ENCODE assay signal across 12 mouse cellular contexts in the genomic region with DNA sequence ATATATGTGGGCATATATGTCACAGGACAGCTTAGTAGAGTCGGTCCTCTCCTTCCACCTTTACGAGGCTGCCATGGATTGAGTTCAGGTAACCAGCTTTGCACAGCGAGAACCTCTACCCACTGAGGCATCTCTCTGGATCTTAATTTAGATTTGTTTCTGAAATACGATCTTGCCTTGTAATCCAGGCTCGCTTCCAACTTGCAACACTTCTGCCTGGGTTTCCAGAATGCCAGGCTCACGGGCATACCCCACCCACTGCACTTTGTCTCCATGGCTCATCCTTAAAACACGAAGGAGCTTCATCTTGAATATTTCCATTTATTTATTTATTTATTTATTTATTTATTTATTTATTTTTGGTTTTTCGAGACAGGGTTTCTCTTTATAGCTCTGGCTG.
"Had no signal": no experiment of that assay in that cellular context is flagged by ENCODE, and none has a peak within 500 bp of the region (broad histone marks: within the 10 kb centered on the region; RNA-seq: fewer than 3 reads in every experiment).

No protein-coding gene starts in this region.

- DNase-seq: kidney, adult 8-10 months; kidney, postnatal 10 days; kidney, postnatal 36 days; layer of hippocampus, postnatal 36 days; liver, embryonic 13.5 days; lung, embryonic 14.5 days; midbrain, embryonic 14.5 days; right cerebral cortex, adult 18-20 months; right cerebral cortex, postnatal 25 days; thymus, adult 18-20 months; thymus, postnatal 4 days had no signal

- ATAC-seq: lung, postnatal 0 days had no signal
